Mouse (Mus musculus): ENCODE results near the gene Oit1.

DNA sequence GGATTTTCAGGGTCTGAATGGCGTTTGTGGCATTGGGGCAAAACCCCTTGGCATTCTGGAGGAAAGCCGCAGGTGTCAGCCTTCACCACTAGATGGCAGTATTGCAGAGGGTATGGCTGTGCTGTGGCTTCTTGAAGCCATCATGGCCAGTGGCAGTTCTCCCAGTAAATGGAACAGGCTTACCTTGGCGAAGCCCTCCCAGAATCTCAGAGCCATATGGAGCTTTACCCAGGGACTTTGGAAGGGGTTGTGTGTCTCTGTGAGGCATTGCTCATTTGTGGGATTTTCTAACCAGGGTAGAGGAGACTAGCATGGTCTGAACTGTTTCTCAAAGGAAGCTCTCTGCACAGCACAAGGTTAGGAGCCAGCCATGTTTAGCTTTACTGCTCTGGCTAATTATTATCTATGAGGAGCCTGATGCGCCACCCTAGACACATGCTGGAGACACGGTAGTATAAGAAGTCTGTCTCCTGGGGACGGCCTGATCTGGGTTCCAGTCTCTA, 22.5 kb downstream of the Oit1 start:
- TF ChIP-seq CTCF (IDR thresholded peaks at IDR 0.05; ENCODE audit: borderline replicate concordance, insufficient read depth, low read length), result peak; percentile 91
- TF ChIP-seq POLR2A (IDR thresholded peaks at IDR 0.05; ENCODE audit: low read depth, low read length), result no peak

Measured in embryonic fibroblast, embryonic 13.5 days (primary cell).